Comparison of ENCODE assay signal across 8 mouse cellular contexts in genomic region chr7:143951172-143951571, GRCm38 (mm10). TPM values are rescaled to one million over a fixed set of nuclear protein-coding genes. Genes with fewer than 3 reads are reported as not detected.
DNase-seq lines count a peak whose midpoint lies in the region; ATAC-seq lines count a peak whose summit lies in the region.

No protein-coding gene starts in this region.

- WGBS in hindbrain, embryonic 13.5 days, result 32% methylated on average over 2 of the region's 2 CpGs

- H3K36me3 ChIP-seq in hindbrain, embryonic 13.5 days, result no peaks in the 10 kb centered on the region

- no peak overlapping the region for H3K4me3 ChIP-seq in hindbrain, embryonic 13.5 days

- ATAC-seq in hindbrain, embryonic 13.5 days (ENCODE audit: low FRiP score), result no peak

- DNase-seq in cerebellum, postnatal 10 days, result peak; percentile 34 to 57
- no peak for DNase-seq in cerebellum, adult 9-11 months
- DNase-seq in ovary, postnatal 36 days (ENCODE audit: low spot score), result peak; percentile 44
- no peak for DNase-seq in ovary, adult 18-20 months (ENCODE audit: low spot score)
- peak; percentile 82 for DNase-seq in kidney, postnatal 10 days
- DNase-seq in right cerebral cortex, postnatal 14 days, result peak; percentile 28
- DNase-seq in spleen, postnatal 10 days (ENCODE audit: low spot score in 2 of 2), result no peak

- no peaks in the 10 kb centered on the region for H3K4me1 ChIP-seq in hindbrain, embryonic 13.5 days (replicated peaks)

- no peak overlapping the region for H3K4me2 ChIP-seq in hindbrain, embryonic 13.5 days

- no peaks in the 10 kb centered on the region for H3K27me3 ChIP-seq in hindbrain, embryonic 13.5 days

- no peaks in the 10 kb centered on the region for H3K9me3 ChIP-seq in hindbrain, embryonic 13.5 days

- no peak overlapping the region for H3K27ac ChIP-seq in hindbrain, embryonic 13.5 days

- no peak overlapping the region for H3K9ac ChIP-seq in hindbrain, embryonic 13.5 days

RNA-seq across cellular contexts. Expression of gene Shank2, which starts 50.6 kb away (rescaled TPM):
- 6.5 and 6.8 TPM in 2 replicates for polyA plus RNA-seq in hindbrain, embryonic 13.5 days (2015; fragmentation: Nextera tagmentation; extraction: Ambion mirVana)

Comparison
In these comparisons a context has a peak if more than half of its experiments do, and no peak if none do; other contexts are left out.
1. DNase-seq: peak in cerebellum, postnatal 10 days (2 of 2), ovary, postnatal 36 days (single experiment), kidney, postnatal 10 days (single experiment) and right cerebral cortex, postnatal 14 days (single experiment); none in cerebellum, adult 9-11 months (single experiment), ovary, adult 18-20 months (single experiment) and spleen, postnatal 10 days (0 of 2).